Mouse (Mus musculus) intestine, postnatal 0 days (tissue): ENCODE results near the gene Ksr2. TPM values are rescaled to one million over a fixed set of nuclear protein-coding genes. Genes with fewer than 3 reads are reported as not detected.

Experiments
- ATAC-seq: fragments of 200-750 bp; cut with Nextera tagmentation; 2 replicates; pipeline ENCODE4 v1.8.0; 2017; ENCODE audit warnings: mild to moderate bottlenecking, moderate TSS enrichment, moderate library complexity
- H3K27ac ChIP-seq: fragments of 300-500 bp; sonication (generic); 2 replicates; pipeline ENCODE4 v1.5.1; 2014; ENCODE audit warnings: mild to moderate bottlenecking, low read depth, low read length, moderate library complexity
- H3K27me3 ChIP-seq: fragments of 300-500 bp; sonication (generic); replicated peaks from 2 replicates; pipeline ENCODE4 v1.6.1; 2014; ENCODE audit warnings: low read length, mixed read lengths; ENCODE audit not compliant: control insufficient read depth, insufficient read depth
- H3K36me3 ChIP-seq: fragments of 300-500 bp; sonication (generic); 2 replicates; pipeline ENCODE4 v1.6.1; 2014; ENCODE audit warnings: mild to moderate bottlenecking, moderate library complexity; ENCODE audit not compliant: control insufficient read depth, insufficient read depth
- H3K4me1 ChIP-seq: fragments of 300-500 bp; sonication (generic); replicated peaks from 2 replicates; pipeline ENCODE4 v1.6.1; 2014; ENCODE audit warnings: antibody characterized with exemption, low read length, mixed read lengths; ENCODE audit not compliant: control insufficient read depth, insufficient read depth
- H3K4me2 ChIP-seq: fragments of 300-500 bp; sonication (generic); replicated peaks from 2 replicates; pipeline ENCODE4 v1.6.1; 2014; ENCODE audit warnings: low read depth, mild to moderate bottlenecking, moderate library complexity
- H3K4me3 ChIP-seq: fragments of 300-500 bp; sonication (generic); 2 replicates; pipeline ENCODE4 v1.5.1; 2014; ENCODE audit warnings: low read depth, low read length
- H3K9ac ChIP-seq: fragments of 300-500 bp; sonication (generic); 2 replicates; pipeline ENCODE4 v1.6.1; 2014; ENCODE audit warnings: mild to moderate bottlenecking, low read depth, low read length
- H3K9me3 ChIP-seq: fragments of 300-500 bp; sonication (generic); 2 replicates; pipeline ENCODE4 v1.6.1; 2016; ENCODE audit warnings: mixed run types; ENCODE audit not compliant: control insufficient read depth
- CTCF ChIP-seq: sonication (generic); IDR thresholded peaks from 2 replicates; pipeline ENCODE4 v1.5.1; 2016; ENCODE audit warnings: low read depth, mild to moderate bottlenecking, control low read depth, antibody characterized with exemption, moderate library complexity
- WGBS: fragments of 180-500 bp; shearing (Covaris S2); extraction: QIAGEN DNeasy Blood & Tissue Kit; methylation state at CpG from one replicate; pipeline ENCODE4 v1.1.7; 2014; 5-methylcytosine and 5-hydroxymethylcytosine counted together
- polyA plus RNA-seq: library from polyadenylated mRNA; unstranded; fragments of >200 nt; fragmentation: Nextera tagmentation; extraction: Ambion mirVana; gene quantifications from 2 replicates; pipeline ENCODE4 v1.2.1, GENCODE M21; 2015

Gene Ksr2
- polyA plus RNA-seq, 1 experiment from 2014 or later, result 0.12 TPM

- H3K27me3 ChIP-seq, result no peaks in the 10 kb centered on the region
- no peak for TF ChIP-seq CTCF
- no peak overlapping the region for H3K9ac ChIP-seq
- H3K9me3 ChIP-seq, result no peaks in the 10 kb centered on the region
- no peak overlapping the region for H3K4me3 ChIP-seq
- H3K4me2 ChIP-seq, result no peak overlapping the region
- no peak overlapping the region for H3K27ac ChIP-seq
- no peaks in the 10 kb centered on the region for H3K36me3 ChIP-seq
- H3K4me1 ChIP-seq, result no peaks in the 10 kb centered on the region
- WGBS, result 61% methylated on average over 3 of the region's 4 CpGs
- ATAC-seq, result no peak
Observed at GRCm38 (mm10) chr5:117667314-117667713, 253.5 kb downstream of the Ksr2 start.

GRCm38 (mm10) chr5:117669265-117669664, 255.5 kb downstream of the Ksr2 start:
- WGBS, result 78% methylated on average over 4 of the region's 4 CpGs
- no peaks in the 10 kb centered on the region for H3K4me1 ChIP-seq
- no peak for ATAC-seq

GRCm38 (mm10) chr5:117669843-117670242, 256.0 kb downstream of the Ksr2 start:
- H3K4me3 ChIP-seq, result no peak overlapping the region
- H3K36me3 ChIP-seq, result no peaks in the 10 kb centered on the region
- no peaks in the 10 kb centered on the region for H3K9me3 ChIP-seq
- H3K27ac ChIP-seq, result no peak overlapping the region
- no peaks in the 10 kb centered on the region for H3K27me3 ChIP-seq
- TF ChIP-seq CTCF, result no peak
- no peaks in the 10 kb centered on the region for H3K4me1 ChIP-seq
- no peak overlapping the region for H3K4me2 ChIP-seq
- no peak overlapping the region for H3K9ac ChIP-seq
- 36% methylated on average over 7 of the region's 7 CpGs for WGBS
- no peak for ATAC-seq

More at GRCm38 (mm10) chr5:117669265-117669664, 255.5 kb downstream of the Ksr2 start:
- no peaks in the 10 kb centered on the region for H3K9me3 ChIP-seq
- H3K36me3 ChIP-seq, result no peaks in the 10 kb centered on the region
- H3K27me3 ChIP-seq, result no peaks in the 10 kb centered on the region
- no peak overlapping the region for H3K4me2 ChIP-seq
- TF ChIP-seq CTCF, result no peak
- no peak overlapping the region for H3K9ac ChIP-seq
- H3K4me3 ChIP-seq, result no peak overlapping the region
- no peak overlapping the region for H3K27ac ChIP-seq

GRCm38 (mm10) chr5:117671362-117671761, 257.6 kb downstream of the Ksr2 start:
- H3K9ac ChIP-seq, result no peak overlapping the region
- H3K36me3 ChIP-seq, result no peaks in the 10 kb centered on the region
- no peak overlapping the region for H3K4me3 ChIP-seq
- WGBS, result 56% methylated on average over 6 of the region's 6 CpGs
- H3K9me3 ChIP-seq, result no peaks in the 10 kb centered on the region
- H3K27me3 ChIP-seq, result no peaks in the 10 kb centered on the region
- no peak overlapping the region for H3K4me2 ChIP-seq
- ATAC-seq, result no peak
- H3K4me1 ChIP-seq, result no peaks in the 10 kb centered on the region
- no peak overlapping the region for H3K27ac ChIP-seq
- TF ChIP-seq CTCF, result no peak

GRCm38 (mm10) chr5:117675840-117676239, 262.0 kb downstream of the Ksr2 start:
- no peaks in the 10 kb centered on the region for H3K9me3 ChIP-seq
- no peak overlapping the region for H3K27ac ChIP-seq
- no peaks in the 10 kb centered on the region for H3K27me3 ChIP-seq
- no peak overlapping the region for H3K4me3 ChIP-seq
- H3K9ac ChIP-seq, result no peak overlapping the region
- WGBS, result 61% methylated on average over 8 of the region's 8 CpGs
- H3K36me3 ChIP-seq, result no peaks in the 10 kb centered on the region
- no peak for TF ChIP-seq CTCF
- H3K4me1 ChIP-seq, result no peaks in the 10 kb centered on the region
- no peak for ATAC-seq
- no peak overlapping the region for H3K4me2 ChIP-seq

- no peak for ATAC-seq
- Histone ChIP-seq H3K4me3 (no peak overlapping the region), H3K4me1 (no peaks in the 10 kb centered on the region), H3K27me3 (no peaks in the 10 kb centered on the region), H3K4me2 (no peak overlapping the region), H3K27ac (no peak overlapping the region), H3K9me3 (no peaks in the 10 kb centered on the region), H3K36me3 (no peaks in the 10 kb centered on the region), H3K9ac (no peak overlapping the region)
- no peak for TF ChIP-seq CTCF
- WGBS, result 95% methylated on average over 6 of the region's 6 CpGs
Observed at GRCm38 (mm10) chr5:117677231-117677630, 263.4 kb downstream of the Ksr2 start.

GRCm38 (mm10) chr5:117678371-117678770, 264.6 kb downstream of the Ksr2 start:
- no peak for ATAC-seq
- Histone ChIP-seq H3K4me3 (no peak overlapping the region), H3K4me1 (no peaks in the 10 kb centered on the region), H3K4me2 (no peak overlapping the region), H3K9me3 (no peaks in the 10 kb centered on the region), H3K27me3 (no peaks in the 10 kb centered on the region), H3K27ac (no peak overlapping the region), H3K36me3 (no peaks in the 10 kb centered on the region), H3K9ac (no peak overlapping the region)
- WGBS, result 64% methylated on average over 5 of the region's 5 CpGs
- no peak for TF ChIP-seq CTCF
